Mouse (Mus musculus) granulocyte monocyte progenitor cell, adult 5-6 weeks (primary cell): Measurements from ENCODE around the gene Cep57l1. TPM values are rescaled to one million over a fixed set of nuclear protein-coding genes. Genes with fewer than 3 reads are reported as not detected.

ENCODE experiments used
- ATAC-seq: replicated peaks from 2 replicates; pipeline ENCODE4 v1.8.0; 2016; ENCODE audit warnings: mild to moderate bottlenecking, moderate TSS enrichment, inconsistent platforms; ENCODE audit not compliant: poor library complexity, severe bottlenecking
- total RNA-seq, 2 experiments: library from RNA; stranded (forward) in 1 of 2; stranded (reverse) in 1 of 2; fragments of 200-712, 200-1000 nt in 1 of 2; fragments of >200 nt in 1 of 2; fragmentation: Nextera tagmentation in 1 of 2; gene quantifications; 2 replicates each; pipeline ENCODE4 v1.2.3; 2014 to 2017

Cep57l1 gene
- total RNA-seq, 2 experiments from 2014 or later: 29.2 to 47.6 TPM

DNA sequence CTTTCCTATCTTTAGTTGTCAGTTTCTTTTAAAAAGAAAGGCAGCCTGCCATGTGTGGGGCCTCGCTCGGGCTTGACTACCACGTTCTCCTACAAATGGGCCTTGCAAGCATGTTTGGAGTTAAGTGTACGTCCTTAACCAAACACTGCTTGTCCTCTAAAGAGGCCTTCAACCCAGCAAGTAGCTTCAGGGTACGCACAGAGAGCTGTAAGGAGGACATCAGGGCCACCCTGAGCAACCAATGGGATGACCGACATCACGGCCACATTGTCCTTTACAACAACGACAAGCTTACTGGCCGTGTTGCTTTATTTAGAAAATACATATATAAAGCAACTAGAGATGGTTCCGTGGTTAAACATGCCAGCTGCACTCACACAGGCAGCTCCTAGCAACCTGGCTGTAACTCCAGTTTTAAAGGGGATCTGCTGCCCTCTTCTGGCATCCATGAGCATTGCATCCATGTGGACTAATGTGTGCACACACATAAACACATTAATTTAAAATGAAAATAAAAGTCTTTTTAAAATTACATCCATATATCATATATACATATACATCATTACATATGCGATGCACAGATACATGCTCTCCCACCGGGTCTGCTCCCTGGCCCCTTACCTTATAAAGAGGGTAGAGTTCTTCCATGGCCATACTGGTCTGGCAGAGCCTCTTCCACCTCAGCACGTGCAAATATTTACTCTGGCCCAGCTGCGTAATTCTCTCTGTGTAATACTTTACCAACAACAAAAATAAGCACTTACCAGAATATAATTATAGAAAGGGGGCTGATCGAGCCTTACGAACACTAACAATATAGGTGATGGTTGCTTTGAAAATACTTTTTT lies 126.9 kb downstream of the Cep57l1 start:
- ATAC-seq: peak; percentile 64

DNA sequence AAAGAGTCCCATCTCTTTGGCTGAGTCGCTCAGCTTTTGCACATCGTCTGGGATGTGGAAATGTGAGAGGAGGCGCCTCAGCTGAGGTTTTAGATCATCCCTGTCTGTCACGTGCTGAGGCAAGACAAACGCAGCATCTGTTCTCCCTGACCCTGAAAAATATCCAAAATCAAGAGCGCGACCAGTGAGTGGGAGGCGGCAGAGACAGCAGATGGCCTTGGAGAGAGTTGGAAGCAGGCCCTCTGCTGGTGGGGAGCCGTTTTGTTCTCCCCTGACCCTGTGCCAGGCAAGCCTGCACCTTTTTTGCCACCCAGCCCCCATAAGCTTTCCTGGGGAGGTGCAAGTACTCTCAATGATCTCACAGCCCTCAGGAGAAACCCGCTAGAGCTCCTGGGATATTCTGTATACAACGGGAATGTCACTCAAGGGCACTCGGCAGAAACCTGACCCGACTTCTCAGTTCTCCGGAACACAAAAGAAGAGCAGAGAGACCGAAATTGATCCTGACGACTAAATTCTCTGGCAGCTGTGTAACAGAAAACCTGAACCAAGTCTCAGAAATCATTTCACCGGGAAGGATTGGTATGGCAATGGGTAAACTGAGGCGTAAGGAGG lies 130.8 kb downstream of the Cep57l1 start:
- peak; percentile 61 for ATAC-seq

DNA sequence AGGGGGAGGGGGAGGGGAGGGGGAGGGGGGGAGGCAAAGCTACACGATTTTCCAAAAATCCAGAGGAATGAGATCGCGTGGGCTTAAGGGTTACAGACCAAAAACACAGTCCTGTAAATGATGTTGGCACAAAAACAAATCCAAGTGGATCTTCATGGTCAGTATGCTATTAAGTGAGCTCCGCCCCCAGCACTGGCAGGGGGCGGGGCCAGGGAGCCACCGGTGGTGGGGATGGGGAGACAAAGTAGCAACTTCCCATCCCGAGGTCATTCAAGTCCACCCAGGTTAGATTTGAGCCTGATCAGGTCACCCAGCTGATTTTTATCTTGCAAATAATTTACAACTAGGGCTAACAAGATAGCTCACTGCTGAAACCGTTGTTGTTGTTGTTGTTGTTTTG lies 132.3 kb downstream of the Cep57l1 start:
- ATAC-seq: no peak

DNA sequence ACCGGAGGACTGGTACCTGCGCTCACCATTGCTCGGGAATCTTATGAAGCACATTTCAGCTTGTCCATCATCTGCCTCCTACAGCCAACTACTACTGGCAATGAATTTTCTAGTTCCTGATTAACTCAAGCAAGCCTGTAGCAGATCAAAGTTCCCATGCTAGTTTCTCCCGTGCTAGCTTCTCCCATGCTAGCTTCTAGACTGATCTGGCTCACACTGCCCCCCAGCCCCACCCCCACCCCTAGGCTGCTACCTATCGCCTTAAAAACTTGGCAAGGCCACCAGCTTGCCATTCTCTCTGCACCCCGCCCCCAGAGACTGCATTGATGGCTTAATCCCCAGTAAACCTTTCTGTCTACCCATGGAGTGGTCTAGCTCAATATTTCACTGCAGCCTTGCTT lies 133.0 kb downstream of the Cep57l1 start:
- ATAC-seq: no peak

- no peak for ATAC-seq
Observed at GRCm38 (mm10) chr10:41675842-41676571, 133.7 kb downstream of the Cep57l1 start.

GRCm38 (mm10) chr10:41675243-41675642 lies 134.4 kb downstream of the Cep57l1 start:
- ATAC-seq: no peak

GRCm38 (mm10) chr10:41674362-41674761 lies 135.3 kb downstream of the Cep57l1 start:
- peak; percentile 47 for ATAC-seq

DNA sequence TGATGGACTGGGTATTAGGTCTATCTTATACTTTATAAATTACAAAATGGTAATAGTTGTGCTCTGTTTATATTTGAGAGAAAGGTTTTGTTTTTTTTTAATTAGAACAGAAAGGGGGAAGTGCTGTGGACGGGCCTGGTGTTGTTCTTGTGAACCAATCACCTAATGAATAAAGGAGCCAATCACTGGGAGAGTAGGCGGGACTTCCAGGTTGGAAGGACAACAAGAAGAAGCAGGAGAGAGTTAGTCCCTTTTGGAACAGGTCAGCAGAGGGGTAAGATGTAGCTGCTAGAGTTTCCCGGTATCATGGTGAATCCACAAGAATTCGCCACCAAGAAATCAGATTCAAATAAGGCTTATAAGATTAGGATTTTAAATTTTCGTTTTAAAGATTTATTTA lies 139.5 kb downstream of the Cep57l1 start:
- ATAC-seq: no peak

Other genes with a start within 250 kb of the Cep57l1 start
- gene Ccdc162, start 93.2 kb downstream of the Cep57l1 start, total RNA-seq (2014; fragmentation: Nextera tagmentation): 9.7 TPM in 1 of 2 replicates, not detected in the other
- gene Ccdc162, start 93.2 kb downstream of the Cep57l1 start, total RNA-seq (2017): 0.05 and 0.56 TPM in 2 replicates
- 30.8 and 31.3 TPM in 2 replicates for gene Sesn1, start 64 bp upstream of the Cep57l1 start, total RNA-seq (2014; fragmentation: Nextera tagmentation)
- gene Sesn1, start 64 bp upstream of the Cep57l1 start, total RNA-seq (2017): 21.9 and 24.0 TPM in 2 replicates
- gene Armc2, start 208.6 kb upstream of the Cep57l1 start, total RNA-seq (2014; fragmentation: Nextera tagmentation): 0.41 TPM in 1 of 2 replicates, not detected in the other
- gene Armc2, start 208.6 kb upstream of the Cep57l1 start, total RNA-seq (2017): 0.73 TPM in 1 of 2 replicates, not detected in the other